Mouse (Mus musculus) limb, embryonic 10.5 days (tissue): Measurements from ENCODE around the gene Cldnd1. TPM values are rescaled to one million over a fixed set of nuclear protein-coding genes. Genes with fewer than 3 reads are reported as not detected.

ENCODE experiments used
- DNase-seq: peaks from one replicate; pipeline ENCODE4 v3.0.0-alpha.2; 2017; ENCODE audit warnings: low spot score
- H3K27ac ChIP-seq: fragments of 300-500 bp; sonication (generic); 2 replicates; pipeline ENCODE4 v1.5.1; 2016; ENCODE audit warnings: mild to moderate bottlenecking
- H3K27me3 ChIP-seq: fragments of 300-500 bp; sonication (generic); 2 replicates; pipeline ENCODE4 v1.6.1; 2016; ENCODE audit warnings: low read depth, mild to moderate bottlenecking; ENCODE audit not compliant: poor library complexity, severe bottlenecking
- H3K36me3 ChIP-seq: fragments of 300-500 bp; sonication (generic); 2 replicates; pipeline ENCODE4 v1.6.1; 2016; ENCODE audit warnings: mild to moderate bottlenecking, moderate library complexity
- H3K4me1 ChIP-seq: fragments of 300-500 bp; sonication (generic); 2 replicates; pipeline ENCODE4 v1.6.1; 2016
- H3K4me3 ChIP-seq: fragments of 300-500 bp; sonication (generic); 2 replicates; pipeline ENCODE4 v1.5.1; 2016; ENCODE audit warnings: mild to moderate bottlenecking, moderate library complexity
- H3K9me3 ChIP-seq: fragments of 300-500 bp; sonication (generic); replicated peaks from 2 replicates; pipeline ENCODE4 v1.6.1; 2016; ENCODE audit warnings: mild to moderate bottlenecking
- WGBS: fragments of 180-500 bp; shearing (Covaris S2); methylation state at CpG from one replicate; pipeline ENCODE4 v1.1.7; 2016; 5-methylcytosine and 5-hydroxymethylcytosine counted together
- polyA plus RNA-seq: library from polyadenylated mRNA; unstranded; fragments of >200 nt; fragmentation: Nextera tagmentation; extraction: Ambion mirVana; gene quantifications from 2 replicates; pipeline ENCODE4 v1.2.1, GENCODE M21; 2016

Gene Cldnd1
- polyA plus RNA-seq, 1 experiment from 2014 or later: 108 TPM

- Histone ChIP-seq H3K4me1 (peaks cover 9% of the 10 kb centered on the region), H3K27me3 (no peaks in the 10 kb centered on the region), H3K36me3 (no peaks in the 10 kb centered on the region), H3K4me3 (no peak overlapping the region), H3K9me3 (no peaks in the 10 kb centered on the region), H3K27ac (no peak overlapping the region)
- 75% methylated on average over 6 of the region's 6 CpGs for WGBS
- DNase-seq: no peak
These were observed 27.5 kb upstream of the Cldnd1 start for GRCm38 (mm10) chr16:58700174-58700573.

DNA sequence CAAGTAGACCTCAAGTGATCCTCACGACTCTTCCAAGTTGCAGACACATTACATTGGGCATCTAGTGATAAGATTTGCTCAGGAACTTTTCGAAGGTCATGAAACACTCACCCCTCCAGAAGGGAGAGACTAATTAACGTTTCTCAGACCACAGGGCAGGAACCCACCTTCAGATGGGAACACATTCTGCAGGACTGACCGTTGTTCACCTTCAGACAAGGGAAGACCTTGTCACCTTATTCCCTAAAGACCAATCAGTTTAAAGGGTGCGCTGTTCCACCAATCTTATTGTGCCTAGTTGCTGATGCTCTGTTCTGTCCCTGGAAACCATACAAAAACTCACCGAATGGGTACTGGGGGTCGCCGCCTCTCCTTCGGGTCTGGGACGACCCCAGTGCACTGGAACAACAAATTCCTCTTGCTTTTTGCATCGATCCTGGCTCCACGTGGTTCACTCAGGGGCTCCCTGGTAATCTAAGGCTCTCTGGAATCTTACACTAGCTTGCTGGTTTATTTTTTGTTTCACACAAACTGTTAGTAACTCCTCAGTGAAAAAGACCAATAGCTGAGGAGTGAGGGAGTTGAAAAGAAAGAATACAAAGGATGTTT is 26.8 kb upstream of the Cldnd1 start:
- no peak overlapping the region for H3K27ac ChIP-seq
- WGBS: 85% methylated on average over 12 of the region's 12 CpGs
- no peaks in the 10 kb centered on the region for H3K27me3 ChIP-seq
- H3K4me1 ChIP-seq: peaks cover 12% of the 10 kb centered on the region
- no peaks in the 10 kb centered on the region for H3K9me3 ChIP-seq
- no peaks in the 10 kb centered on the region for H3K36me3 ChIP-seq
- no peak for DNase-seq
- no peak overlapping the region for H3K4me3 ChIP-seq

GRCm38 (mm10) chr16:58701779-58702178 is 25.9 kb upstream of the Cldnd1 start:
- Histone ChIP-seq H3K4me1 (peaks cover 12% of the 10 kb centered on the region), H3K27me3 (no peaks in the 10 kb centered on the region), H3K4me3 (no peak overlapping the region), H3K36me3 (no peaks in the 10 kb centered on the region), H3K27ac (no peak overlapping the region), H3K9me3 (no peaks in the 10 kb centered on the region)
- WGBS: 57% methylated on average over 6 of the region's 6 CpGs
- no peak for DNase-seq

- WGBS: 83% methylated on average over 10 of the region's 10 CpGs
- no peak overlapping the region for H3K4me3 ChIP-seq
- H3K27me3 ChIP-seq: no peaks in the 10 kb centered on the region
- H3K36me3 ChIP-seq: no peaks in the 10 kb centered on the region
- no peak for DNase-seq
- no peak overlapping the region for H3K27ac ChIP-seq
- H3K9me3 ChIP-seq: no peaks in the 10 kb centered on the region
- H3K4me1 ChIP-seq: peaks cover 12% of the 10 kb centered on the region
These were observed 25.3 kb upstream of the Cldnd1 start for GRCm38 (mm10) chr16:58702329-58702932.

DNA sequence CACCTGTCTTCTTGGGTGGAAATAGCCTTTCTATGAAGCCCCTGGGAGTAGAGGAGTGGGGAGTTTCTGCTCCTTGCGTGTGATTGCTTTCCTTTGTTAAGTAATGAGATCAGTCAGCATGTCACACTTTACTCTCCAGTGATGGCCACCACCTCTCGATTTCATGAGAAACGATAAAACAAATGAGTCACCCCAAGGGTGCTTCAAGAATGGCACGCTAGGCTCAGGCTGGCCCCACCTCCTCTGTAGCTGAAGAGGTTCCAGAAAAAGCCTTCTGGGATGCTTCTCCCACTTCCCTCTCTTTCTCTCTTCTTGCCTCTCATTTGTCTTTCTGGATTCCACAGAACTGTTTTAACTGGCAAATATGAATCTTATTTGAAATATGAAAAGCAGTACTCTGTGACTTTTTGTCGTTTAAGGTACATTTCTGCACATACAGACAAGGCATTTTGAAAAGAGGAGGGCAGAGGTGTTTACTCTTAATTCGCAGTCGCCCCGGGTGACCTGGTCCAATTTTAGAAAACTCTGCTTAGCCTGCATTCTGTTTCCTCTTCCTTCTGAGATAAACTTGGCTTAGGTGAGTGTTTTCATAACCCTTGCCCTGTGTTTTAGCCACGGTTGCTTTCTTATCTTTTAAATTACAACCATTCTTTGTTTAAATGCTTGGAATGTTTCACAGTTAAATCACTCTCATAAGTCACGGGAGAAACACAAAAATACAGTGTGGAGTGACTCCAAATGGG is 24.2 kb upstream of the Cldnd1 start:
- H3K27me3 ChIP-seq: no peaks in the 10 kb centered on the region
- H3K9me3 ChIP-seq: no peaks in the 10 kb centered on the region
- WGBS: 49% methylated on average over 10 of the region's 10 CpGs
- H3K36me3 ChIP-seq: no peaks in the 10 kb centered on the region
- peaks cover 12% of the 10 kb centered on the region for H3K4me1 ChIP-seq
- DNase-seq: no peak
- no peak overlapping the region for H3K4me3 ChIP-seq
- no peak overlapping the region for H3K27ac ChIP-seq

GRCm38 (mm10) chr16:58704999-58705398 is 22.7 kb upstream of the Cldnd1 start:
- Histone ChIP-seq H3K4me1 (peaks cover 12% of the 10 kb centered on the region), H3K4me3 (no peak overlapping the region), H3K36me3 (no peaks in the 10 kb centered on the region), H3K9me3 (no peaks in the 10 kb centered on the region), H3K27ac (no peak overlapping the region), H3K27me3 (no peaks in the 10 kb centered on the region)
- no peak for DNase-seq

GRCm38 (mm10) chr16:58707276-58707905 is 20.3 kb upstream of the Cldnd1 start:
- H3K9me3 ChIP-seq: no peaks in the 10 kb centered on the region
- 95% methylated on average over 4 of the region's 4 CpGs for WGBS
- DNase-seq: no peak
- H3K27me3 ChIP-seq: no peaks in the 10 kb centered on the region
- H3K27ac ChIP-seq: no peak overlapping the region
- no peak overlapping the region for H3K4me3 ChIP-seq
- H3K4me1 ChIP-seq: peaks cover 5% of the 10 kb centered on the region; the same call in 1 of the 2 replicates
- no peaks in the 10 kb centered on the region for H3K36me3 ChIP-seq

DNA sequence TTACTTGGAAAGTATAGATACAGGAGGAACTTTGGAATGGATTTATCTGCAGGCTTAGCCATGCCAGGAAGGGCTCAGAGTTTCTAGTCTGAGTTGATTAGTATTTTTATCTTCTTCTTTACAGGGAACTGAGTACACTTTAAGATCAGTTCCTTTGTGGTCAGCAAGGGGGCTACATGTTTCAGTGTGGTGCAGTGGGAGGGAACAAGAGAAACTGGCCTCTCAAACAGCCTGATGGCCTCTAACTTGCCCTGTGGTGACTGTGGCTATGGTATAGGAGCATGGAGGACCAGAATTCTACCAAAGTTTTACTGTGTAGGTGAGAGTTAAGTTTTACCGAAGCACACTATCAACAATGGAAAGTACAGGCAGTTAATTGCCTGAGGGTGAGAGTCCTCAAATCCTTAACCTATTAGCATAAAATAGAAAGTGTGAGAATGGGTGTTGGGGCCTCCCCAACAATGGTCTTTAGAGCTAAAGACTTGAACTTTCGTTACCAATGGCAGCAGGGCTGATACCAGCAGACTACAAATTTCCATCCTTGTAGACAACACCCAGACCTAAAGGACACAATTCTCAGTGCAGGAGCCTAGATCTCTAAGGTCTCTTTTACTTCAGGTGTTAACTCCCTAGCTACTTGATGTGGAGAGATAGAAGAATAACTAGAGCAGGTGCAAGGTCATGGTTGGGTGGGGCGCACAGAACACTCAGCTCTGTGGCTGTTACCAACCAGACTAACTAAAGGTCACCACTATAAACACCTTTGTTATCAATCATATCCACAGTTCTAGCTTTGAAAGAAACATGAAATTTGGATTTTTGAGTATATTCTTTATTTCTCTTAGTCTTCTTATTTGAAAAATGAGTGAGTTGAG is 18.9 kb upstream of the Cldnd1 start:
- Histone ChIP-seq H3K9me3 (no peaks in the 10 kb centered on the region), H3K36me3 (no peaks in the 10 kb centered on the region), H3K27ac (no peak overlapping the region), H3K27me3 (no peaks in the 10 kb centered on the region), H3K4me1 (peaks cover 5% of the 10 kb centered on the region; the same call in 1 of the 2 replicates), H3K4me3 (no peak overlapping the region)
- 83% methylated on average over 3 of the region's 3 CpGs for WGBS
- DNase-seq: no peak

GRCm38 (mm10) chr16:58709536-58709935 is 18.2 kb upstream of the Cldnd1 start:
- Histone ChIP-seq H3K36me3 (no peaks in the 10 kb centered on the region), H3K27me3 (no peaks in the 10 kb centered on the region), H3K27ac (no peak overlapping the region), H3K4me1 (peaks cover 5% of the 10 kb centered on the region; the same call in 1 of the 2 replicates), H3K4me3 (no peak overlapping the region), H3K9me3 (no peaks in the 10 kb centered on the region)
- 86% methylated on average over 4 of the region's 4 CpGs for WGBS
- no peak for DNase-seq

DNA sequence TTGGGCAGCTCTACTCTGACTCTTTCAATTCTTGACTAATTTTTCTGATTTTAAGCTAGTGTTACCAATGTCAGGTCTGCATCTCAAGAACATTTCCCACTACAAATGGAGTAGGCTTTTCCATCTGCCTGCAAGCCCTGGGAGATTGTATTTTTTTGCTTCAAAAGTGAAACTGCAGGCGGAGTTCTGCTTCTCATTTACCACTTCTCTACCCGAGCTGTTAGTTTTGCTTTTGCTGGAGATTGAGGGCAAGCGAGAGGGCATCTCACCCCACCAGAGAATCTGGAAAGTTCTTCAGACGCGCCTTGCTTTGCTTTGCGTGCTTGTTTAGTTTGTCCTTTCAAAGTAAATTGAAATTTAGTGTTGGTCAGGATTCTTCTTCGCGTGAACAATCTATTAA is 15.5 kb upstream of the Cldnd1 start:
- Histone ChIP-seq H3K4me1 (no peaks in the 10 kb centered on the region), H3K9me3 (no peaks in the 10 kb centered on the region), H3K36me3 (no peaks in the 10 kb centered on the region), H3K27ac (no peak overlapping the region), H3K4me3 (no peak overlapping the region), H3K27me3 (no peaks in the 10 kb centered on the region)
- no peak for DNase-seq
- WGBS: 79% methylated on average over 8 of the region's 8 CpGs

DNA sequence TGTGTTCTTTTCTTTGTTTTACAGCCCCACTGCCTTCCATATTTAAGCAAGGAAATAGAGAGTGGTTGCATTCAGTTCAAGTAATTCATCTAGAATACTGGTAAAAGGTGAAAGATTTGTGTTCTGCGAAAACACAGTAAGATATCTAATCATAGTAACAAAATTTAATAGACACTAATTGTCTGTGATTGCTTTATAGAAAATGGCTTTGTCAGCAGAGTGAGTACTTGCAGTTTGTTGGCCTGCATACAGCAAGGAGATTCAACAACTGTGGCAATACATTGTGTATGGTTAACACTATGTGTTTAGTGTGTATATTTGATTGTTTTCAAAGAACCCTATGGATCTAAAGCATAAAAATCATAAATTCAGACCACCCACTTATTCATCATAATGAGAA is 14.6 kb upstream of the Cldnd1 start:
- DNase-seq: no peak
- Histone ChIP-seq H3K4me1 (no peaks in the 10 kb centered on the region), H3K27ac (no peak overlapping the region), H3K4me3 (no peak overlapping the region), H3K27me3 (no peaks in the 10 kb centered on the region), H3K9me3 (no peaks in the 10 kb centered on the region), H3K36me3 (no peaks in the 10 kb centered on the region)
- WGBS: 89% methylated on average over 1 of the region's 1 CpGs

DNA sequence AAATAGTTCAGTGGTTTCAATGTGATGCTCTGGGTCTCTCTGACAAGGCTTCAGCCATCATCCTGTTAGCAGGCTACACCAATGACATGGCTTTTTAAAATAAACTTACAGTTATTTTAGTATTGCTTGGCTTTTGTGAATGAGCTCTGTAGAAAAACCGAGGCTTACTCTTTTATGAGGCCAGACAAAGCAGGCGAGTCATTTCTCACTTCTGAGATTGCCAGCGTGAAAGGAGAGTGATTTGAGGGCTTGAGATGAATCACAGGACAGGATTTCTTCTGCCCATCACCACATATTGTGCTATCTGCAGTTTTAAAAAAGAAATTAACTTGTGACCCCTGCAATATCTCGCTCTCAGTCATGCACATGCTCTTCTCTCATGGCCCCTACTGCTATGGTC is 12.7 kb upstream of the Cldnd1 start:
- no peaks in the 10 kb centered on the region for H3K9me3 ChIP-seq
- no peak overlapping the region for H3K4me3 ChIP-seq
- DNase-seq: no peak
- WGBS: 73% methylated on average over 4 of the region's 4 CpGs
- no peak overlapping the region for H3K27ac ChIP-seq
- no peaks in the 10 kb centered on the region for H3K27me3 ChIP-seq
- H3K4me1 ChIP-seq: no peaks in the 10 kb centered on the region
- H3K36me3 ChIP-seq: no peaks in the 10 kb centered on the region
